Comparison of ENCODE assay signal across 25 mouse cellular contexts in genomic region chr9:58437541-58437940, GRCm38 (mm10). TPM values are rescaled to one million over a fixed set of nuclear protein-coding genes. Genes with fewer than 3 reads are reported as not detected.
DNase-seq lines count a peak whose midpoint lies in the region; ATAC-seq and TF ChIP-seq lines count a peak whose summit lies in the region.
"Had no signal": no experiment of that assay in that cellular context is flagged by ENCODE, and none has a peak within 500 bp of the region (broad histone marks: within the 10 kb centered on the region; RNA-seq: fewer than 3 reads in every experiment).

No protein-coding gene starts in this region.

- no peak overlapping the region for H3K4me3 ChIP-seq in forebrain, embryonic 15.5 days
- no peak overlapping the region for H3K4me3 ChIP-seq in forebrain, embryonic 10.5 days
- H3K4me3 ChIP-seq in E14TG2a.4 (replicated peaks; ENCODE audit: low read length), result 0 out of 2 replicates have a peak overlapping the region, but pooled peaks have one; percentile 1
- no peak overlapping the region for H3K4me3 ChIP-seq in midbrain, embryonic 16.5 days (ENCODE audit: low read depth, low read length)
- H3K4me3 ChIP-seq: heart, embryonic 12.5 days; limb, embryonic 10.5 days; liver, embryonic 15.5 days; lung, embryonic 15.5 days had no signal

- peaks cover 59% of the 10 kb centered on the region for H3K4me1 ChIP-seq in forebrain, embryonic 15.5 days
- peaks cover 49% of the 10 kb centered on the region for H3K4me1 ChIP-seq in forebrain, embryonic 10.5 days
- H3K4me1 ChIP-seq in E14TG2a.4 (replicated peaks; ENCODE audit: low read depth, low read length), result peaks cover 36% of the 10 kb centered on the region
- H3K4me1 ChIP-seq in midbrain, embryonic 16.5 days (ENCODE audit: control insufficient read depth, insufficient read depth, low read length), result peaks cover 28% of the 10 kb centered on the region
- H3K4me1 ChIP-seq: liver, embryonic 15.5 days had no signal

- no peak for ATAC-seq in forebrain, embryonic 15.5 days (replicated peaks)
- ATAC-seq in midbrain, embryonic 16.5 days, result no peak
- ATAC-seq: CD4-positive, CD25-positive, alpha-beta regulatory T cell, adult 4 months; forebrain, embryonic 14.5 days; intestine, postnatal 0 days had no signal

- H3K27ac ChIP-seq in forebrain, embryonic 15.5 days (replicated peaks), result peak overlapping the region; percentile 27; the same call in 1 of the 2 replicates
- H3K27ac ChIP-seq in forebrain, embryonic 10.5 days, result no peak overlapping the region
- peak overlapping the region; percentile 50 for H3K27ac ChIP-seq in midbrain, embryonic 16.5 days (ENCODE audit: low read length)
- H3K27ac ChIP-seq: limb, embryonic 10.5 days; liver, embryonic 15.5 days; lung, embryonic 15.5 days had no signal

- H3K9ac ChIP-seq in forebrain, embryonic 15.5 days (replicated peaks), result no peak overlapping the region
- H3K9ac ChIP-seq in midbrain, embryonic 16.5 days (ENCODE audit: low read depth, low read length), result no peak overlapping the region
- H3K9ac ChIP-seq: heart, embryonic 12.5 days; liver, embryonic 15.5 days; lung, embryonic 15.5 days had no signal

- no peaks in the 10 kb centered on the region for H3K27me3 ChIP-seq in forebrain, embryonic 15.5 days
- H3K27me3 ChIP-seq in forebrain, embryonic 10.5 days (ENCODE audit: poor library complexity, severe bottlenecking), result peaks cover 19% of the 10 kb centered on the region
- H3K27me3 ChIP-seq in E14TG2a.4 (ENCODE audit: insufficient read depth, low read length), result peaks cover 84% of the 10 kb centered on the region
- no peaks in the 10 kb centered on the region for H3K27me3 ChIP-seq in midbrain, embryonic 16.5 days (ENCODE audit: control insufficient read depth, insufficient read depth, low read depth, low read length)
- H3K27me3 ChIP-seq: heart, embryonic 12.5 days; liver, embryonic 15.5 days; lung, embryonic 15.5 days had no signal

- H3K4me2 ChIP-seq in forebrain, embryonic 15.5 days (replicated peaks), result no peak overlapping the region
- no peak overlapping the region for H3K4me2 ChIP-seq in midbrain, embryonic 16.5 days (ENCODE audit: low read length)
- H3K4me2 ChIP-seq: heart, embryonic 12.5 days; liver, embryonic 15.5 days; lung, embryonic 15.5 days had no signal

- WGBS in forebrain, embryonic 15.5 days, result 57% methylated on average over 11 of the region's 11 CpGs
- WGBS in forebrain, embryonic 10.5 days, result 90% methylated on average over 11 of the region's 11 CpGs
- WGBS in midbrain, embryonic 16.5 days, result 54% methylated on average over 11 of the region's 11 CpGs

- DNase-seq in forebrain, embryonic 10.5 days (ENCODE audit: extremely low spot score, low spot score), result no peak
- DNase-seq in layer of hippocampus, adult 9-11 months, result peak; percentile 21
- no peak for DNase-seq in layer of hippocampus, postnatal 25 days (ENCODE audit: extremely low spot score in 1 of 2, low spot score in 1 of 2)
- DNase-seq in gastrocnemius, adult 8-10 months (ENCODE audit: low spot score in 2 of 2), result no peak
- DNase-seq: adrenal gland, postnatal 25 days; cerebellum, adult 11 months; cerebellum, adult 9-11 months; gastrocnemius, postnatal 25 days; heart, adult 18-20 months; heart, postnatal 10 days; kidney, postnatal 25 days; liver; lung, postnatal 36 days; thymus, adult 18-20 months; thymus, postnatal 36 days had no signal

- no peak for TF ChIP-seq CTCF in E14TG2a.4 (conservative IDR thresholded peaks at IDR 0.05; ENCODE audit: low read length)

- H3K9me3 ChIP-seq in forebrain, embryonic 15.5 days, result no peaks in the 10 kb centered on the region
- H3K9me3 ChIP-seq in forebrain, embryonic 10.5 days, result no peaks in the 10 kb centered on the region
- peaks cover 36% of the 10 kb centered on the region for H3K9me3 ChIP-seq in E14TG2a.4 (ENCODE audit: low read length)
- H3K9me3 ChIP-seq in midbrain, embryonic 16.5 days (replicated peaks; ENCODE audit: control insufficient read depth, low read length, poor library complexity, severe bottlenecking), result no peaks in the 10 kb centered on the region
- H3K9me3 ChIP-seq: heart, embryonic 12.5 days; limb, embryonic 10.5 days; liver, embryonic 15.5 days; lung, embryonic 15.5 days had no signal

- no peaks in the 10 kb centered on the region for H3K36me3 ChIP-seq in forebrain, embryonic 15.5 days
- no peaks in the 10 kb centered on the region for H3K36me3 ChIP-seq in forebrain, embryonic 10.5 days (replicated peaks)
- H3K36me3 ChIP-seq in E14TG2a.4 (ENCODE audit: insufficient read depth, low read length), result no peaks in the 10 kb centered on the region
- H3K36me3 ChIP-seq in midbrain, embryonic 16.5 days (ENCODE audit: control insufficient read depth, insufficient read depth, low read length), result no peaks in the 10 kb centered on the region
- H3K36me3 ChIP-seq: heart, embryonic 12.5 days; limb, embryonic 10.5 days; liver, embryonic 15.5 days; lung, embryonic 15.5 days had no signal

RNA-seq across cellular contexts. Expression of gene Insyn1, which starts 50.9 kb away (rescaled TPM):
- 6.7 and 7.7 TPM in 2 replicates for polyA plus RNA-seq in forebrain, embryonic 15.5 days (2015; fragmentation: Nextera tagmentation; extraction: Ambion mirVana)
- 0.66 TPM in 2 replicates for polyA plus RNA-seq in forebrain, embryonic 10.5 days (2016; fragmentation: Nextera tagmentation; extraction: Ambion mirVana)
- 100 to 1,000 TPM; 230 to 247 TPM for total RNA-seq in layer of hippocampus, postnatal 25 days (2021)
- 6.7 and 7.2 TPM in 2 replicates for polyA plus RNA-seq in midbrain, embryonic 16.5 days (2015; fragmentation: Nextera tagmentation; extraction: Ambion mirVana)
- 10 to 100 TPM; 21.3 to 34.2 (median 28.3) TPM for total RNA-seq in gastrocnemius, adult 8-10 months (2022)
- polyA plus RNA-seq: CD4-positive, CD25-positive, alpha-beta regulatory T cell, adult 4 months; liver, embryonic 15.5 days had no signal
